Mouse (Mus musculus) brown adipose tissue, adult 24 weeks (tissue): ENCODE results near the gene Colq. TPM values are rescaled to one million over a fixed set of nuclear protein-coding genes. Genes with fewer than 3 reads are reported as not detected.

Experiments used
- H3K27ac ChIP-seq: fragments of 200-500 bp; replicated peaks from 2 replicates; pipeline ENCODE4 v1.5.1; 2012; ENCODE audit warnings: low read depth, mild to moderate bottlenecking, low read length
- H3K4me1 ChIP-seq: fragments of 200-500 bp; 2 replicates; pipeline ENCODE4 v1.6.1; 2012; ENCODE audit warnings: low read length, mixed read lengths; ENCODE audit not compliant: control insufficient read depth, insufficient read depth, insufficient read length
- H3K4me3 ChIP-seq: fragments of 200-500 bp; 2 replicates; pipeline ENCODE4 v1.5.1; 2012; ENCODE audit warnings: low read depth, mild to moderate bottlenecking, low read length, moderate library complexity; ENCODE audit not compliant: insufficient read depth
- polyA plus RNA-seq: library from polyadenylated mRNA; stranded (reverse); fragments of >200 nt; gene quantifications from 2 replicates; pipeline ENCODE4 v1.2.4, GENCODE M21; 2012; ENCODE audit not compliant: missing spikeins, insufficient read depth, insufficient read length

Colq gene
- polyA plus RNA-seq, 1 experiment = not detected

- Histone ChIP-seq H3K4me3 (no peak overlapping the region), H3K4me1 (no peaks in the 10 kb centered on the region), H3K27ac (no peak overlapping the region)
These were observed 1.9 kb upstream of the Colq start for GRCm38 (mm10) chr14:31593036-31593435.

- H3K4me1 ChIP-seq = no peaks in the 10 kb centered on the region
- no peak overlapping the region for H3K4me3 ChIP-seq
- no peak overlapping the region for H3K27ac ChIP-seq
These were observed 4.7 kb downstream of the Colq start for GRCm38 (mm10) chr14:31586451-31586850.

GRCm38 (mm10) chr14:31583082-31583481, 8.1 kb downstream of the Colq start:
- no peak overlapping the region for H3K4me3 ChIP-seq
- H3K4me1 ChIP-seq = no peaks in the 10 kb centered on the region
- H3K27ac ChIP-seq = no peak overlapping the region

GRCm38 (mm10) chr14:31577966-31578735, 13.0 kb downstream of the Colq start:
- Histone ChIP-seq H3K4me3 (no peak overlapping the region), H3K27ac (no peak overlapping the region), H3K4me1 (no peaks in the 10 kb centered on the region; the same call in 1 of the 2 replicates)

DNA sequence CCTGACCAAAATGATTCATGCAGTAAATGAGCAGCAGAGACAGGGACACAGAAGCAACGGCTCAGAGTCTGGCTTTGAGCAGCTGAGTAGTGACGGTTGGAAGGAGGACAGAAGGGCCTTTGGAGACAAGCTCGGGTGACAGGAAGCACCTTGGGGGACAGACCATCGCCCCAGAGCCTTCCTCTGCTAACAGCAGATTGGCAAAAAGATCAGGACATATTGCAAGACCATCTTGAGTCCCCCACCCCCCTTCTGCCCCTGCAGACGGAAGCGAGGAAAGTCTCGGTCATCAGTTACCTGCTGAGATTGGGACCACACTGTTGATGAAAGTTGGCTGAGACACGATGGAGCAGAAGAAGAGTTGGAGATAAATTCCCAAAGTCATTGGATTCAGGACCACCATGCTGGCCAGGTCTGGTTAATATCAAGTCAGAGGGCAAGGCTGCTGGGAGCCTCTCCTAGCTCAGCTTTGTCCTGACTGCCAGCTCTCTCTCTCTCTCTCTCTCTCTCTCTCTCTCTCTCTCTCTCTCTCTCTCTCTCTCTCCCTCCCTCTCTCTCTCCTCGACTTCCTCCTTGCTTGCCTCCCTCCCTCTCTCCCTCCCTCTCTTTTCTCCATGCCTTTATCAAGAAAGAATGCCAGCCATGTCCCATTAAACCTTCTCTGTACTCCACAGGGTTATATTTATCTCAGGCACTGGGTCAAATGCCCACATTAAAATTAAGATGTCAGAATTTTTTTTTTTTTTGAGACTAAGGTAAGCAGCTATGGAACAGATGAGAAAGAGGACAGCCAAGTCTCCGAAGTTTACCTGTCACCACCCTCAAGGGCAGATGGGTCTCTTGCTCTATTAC, 14.1 kb downstream of the Colq start:
- Histone ChIP-seq H3K4me1 (peaks cover 3% of the 10 kb centered on the region), H3K27ac (no peak overlapping the region), H3K4me3 (no peak overlapping the region)

DNA sequence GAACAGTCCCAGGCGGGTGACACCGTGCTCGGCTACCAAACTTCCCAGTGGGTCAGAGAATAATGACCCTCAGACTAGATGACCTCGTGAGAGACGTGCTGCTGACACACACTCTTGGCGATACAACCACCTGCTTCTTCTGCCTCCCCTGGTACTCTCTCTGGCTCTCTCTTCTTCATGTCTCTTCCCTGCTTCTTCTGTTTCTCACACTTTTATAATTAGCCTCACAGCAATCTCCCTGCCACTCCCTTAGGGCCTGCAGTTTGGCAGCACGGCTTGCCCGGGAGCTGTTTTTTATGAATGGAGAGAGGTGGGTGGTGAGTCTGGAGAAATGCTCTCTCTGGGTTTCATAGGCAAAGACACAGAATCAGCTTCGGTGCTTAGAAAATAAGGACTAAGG, 15.3 kb downstream of the Colq start:
- Histone ChIP-seq H3K27ac (no peak overlapping the region), H3K4me1 (peaks cover 3% of the 10 kb centered on the region), H3K4me3 (no peak overlapping the region)

- H3K4me3 ChIP-seq = no peak overlapping the region
These were observed 16.1 kb downstream of the Colq start for GRCm38 (mm10) chr14:31574903-31575665.

GRCm38 (mm10) chr14:31572561-31573175, 18.5 kb downstream of the Colq start:
- H3K4me3 ChIP-seq = no peak overlapping the region
- no peak overlapping the region for H3K27ac ChIP-seq
- H3K4me1 ChIP-seq = peaks cover 16% of the 10 kb centered on the region

More at GRCm38 (mm10) chr14:31574903-31575665, 16.1 kb downstream of the Colq start:
- H3K27ac ChIP-seq = no peak overlapping the region
- peaks cover 4% of the 10 kb centered on the region for H3K4me1 ChIP-seq

- Histone ChIP-seq H3K4me3 (no peak overlapping the region), H3K4me1 (peaks cover 16% of the 10 kb centered on the region), H3K27ac (no peak overlapping the region)
These were observed 19.7 kb downstream of the Colq start for GRCm38 (mm10) chr14:31571419-31571818.

DNA sequence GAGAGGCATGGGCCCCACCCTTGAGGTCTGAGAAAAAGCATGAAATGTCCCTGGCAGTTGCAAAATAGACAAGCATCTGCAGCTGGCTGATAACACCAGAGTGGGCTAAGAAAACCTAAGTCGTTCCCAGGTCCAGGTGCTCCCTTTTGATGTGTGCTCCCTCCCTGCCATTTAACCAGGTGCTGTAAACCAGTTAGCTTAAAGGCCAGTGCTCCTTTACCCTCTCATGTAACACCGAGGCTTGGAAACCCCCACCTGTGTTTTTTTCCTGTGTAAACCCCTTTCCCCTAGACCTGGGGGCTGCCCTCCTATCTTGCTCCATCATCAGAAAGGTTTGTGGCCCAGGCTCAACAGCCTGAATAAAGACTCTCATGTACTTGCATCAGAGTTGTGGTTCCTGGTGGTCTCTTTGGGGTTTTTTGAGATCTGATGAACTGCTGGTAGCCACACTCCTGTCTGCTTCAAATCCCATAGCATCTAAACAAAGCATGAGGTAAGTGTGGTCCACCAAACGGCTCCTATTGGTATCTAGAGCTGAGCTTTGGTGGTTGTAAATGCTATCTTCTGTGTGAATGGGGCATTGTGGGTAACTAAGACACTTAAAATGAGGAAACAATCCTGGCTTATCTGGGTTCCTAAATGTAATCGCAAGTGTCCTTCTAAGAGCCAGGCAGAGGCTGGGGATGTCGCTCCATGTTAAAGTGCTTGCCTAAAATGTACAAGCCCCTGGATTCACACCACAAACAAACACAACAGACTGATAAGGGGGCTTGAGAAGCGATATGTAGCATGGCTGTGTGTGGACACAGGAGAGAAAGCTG, 20.8 kb downstream of the Colq start:
- H3K27ac ChIP-seq = no peak overlapping the region

GRCm38 (mm10) chr14:31569151-31569631, 22.0 kb downstream of the Colq start:
- Histone ChIP-seq H3K4me1 (peaks cover 20% of the 10 kb centered on the region), H3K4me3 (no peak overlapping the region), H3K27ac (no peak overlapping the region)

More for the DNA sequence above, 20.8 kb downstream of the Colq start:
- Histone ChIP-seq H3K4me3 (no peak overlapping the region), H3K4me1 (peaks cover 16% of the 10 kb centered on the region)

- no peak overlapping the region for H3K27ac ChIP-seq
- no peak overlapping the region for H3K4me3 ChIP-seq
- H3K4me1 ChIP-seq = peaks cover 26% of the 10 kb centered on the region
These were observed 25.5 kb downstream of the Colq start for GRCm38 (mm10) chr14:31565478-31566212.

DNA sequence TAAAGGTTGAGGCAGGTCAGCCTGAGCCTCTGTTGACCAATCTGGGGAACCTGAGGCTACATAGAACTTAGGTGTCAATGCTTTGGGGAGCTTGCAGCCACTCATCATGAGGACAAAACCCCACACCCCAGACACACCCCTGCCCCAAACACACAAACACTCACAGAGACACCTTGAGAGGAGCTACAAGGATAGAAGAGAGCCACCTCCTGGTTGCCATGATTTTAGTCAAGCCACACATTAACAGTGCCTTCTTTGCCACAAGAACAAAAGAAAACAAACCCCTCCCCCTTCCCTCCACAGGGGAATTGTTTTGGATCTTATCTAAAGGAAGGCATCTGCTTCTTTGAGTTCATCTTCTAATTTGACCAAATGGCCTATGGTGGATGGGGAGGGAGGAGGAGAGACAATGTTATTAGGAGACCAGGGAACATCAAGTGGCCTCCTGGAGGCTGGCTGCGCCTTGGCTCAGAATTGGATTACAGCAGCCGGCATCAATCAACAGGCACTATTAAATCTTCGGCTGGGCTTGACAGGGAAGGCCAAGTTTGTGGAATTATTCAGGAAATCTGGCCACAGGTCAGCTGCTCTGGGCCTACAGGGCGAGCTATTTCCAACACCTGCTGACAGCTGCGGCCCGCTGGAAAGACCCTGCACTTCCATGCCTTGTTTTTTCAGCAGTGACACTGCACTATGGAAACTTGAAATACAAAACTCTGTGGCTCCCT, 26.5 kb downstream of the Colq start:
- no peak overlapping the region for H3K4me3 ChIP-seq
- H3K4me1 ChIP-seq = peaks cover 24% of the 10 kb centered on the region
- H3K27ac ChIP-seq = peak overlapping the region; percentile 30; the same call in 1 of the 2 replicates
